Mouse (Mus musculus) layer of hippocampus, adult 11-12 months (tissue): ENCODE measurements at regions not wholly inside any gene's neighbourhood (a gene's known extent, or its start where the extent isn't known, plus 50 kb on each side); places are given as distances from the start of the nearest gene placed in this dataset.

Source experiments
- DNase-seq: peaks from one replicate; pipeline ENCODE4 v3.0.0; 2022; ENCODE audit warnings: low spot score

DNA sequence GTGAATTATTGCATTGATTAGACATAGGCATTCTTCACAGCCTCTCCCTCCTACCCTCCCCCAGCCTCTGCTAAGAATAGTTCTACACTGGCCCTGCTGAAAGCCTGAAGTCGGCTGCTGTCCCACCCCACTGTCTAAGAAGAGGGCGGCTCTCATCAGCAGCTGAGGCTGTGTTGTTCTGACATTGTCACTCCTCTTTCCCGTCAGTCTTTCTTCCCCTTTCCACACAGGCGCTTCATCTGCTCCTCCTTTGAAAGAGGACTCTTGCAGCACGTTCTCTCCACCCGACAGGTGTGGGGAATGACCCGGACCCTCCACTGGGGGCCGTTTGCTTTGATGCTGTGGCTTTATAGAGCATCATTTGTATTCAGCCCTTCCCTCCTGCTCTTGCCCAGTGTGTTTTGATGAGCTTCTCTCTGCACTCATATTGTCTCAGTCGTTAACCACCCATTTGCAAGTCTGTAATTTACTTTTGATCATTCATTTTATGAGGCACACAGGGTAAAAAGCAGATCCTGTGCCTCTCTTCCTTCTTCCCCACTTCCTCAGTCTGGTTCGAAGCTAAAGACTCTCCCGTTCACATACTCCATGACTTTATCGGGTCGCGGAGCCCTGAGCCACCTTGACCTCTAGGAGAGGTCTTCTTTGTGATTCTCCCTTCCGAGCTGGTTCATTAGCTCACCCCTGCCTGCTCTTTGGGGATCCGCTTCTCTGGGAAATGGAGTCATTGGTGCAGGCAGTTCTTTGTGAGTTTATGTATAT is 142.2 kb upstream of the Snx19 start:
- no peak for DNase-seq

DNA sequence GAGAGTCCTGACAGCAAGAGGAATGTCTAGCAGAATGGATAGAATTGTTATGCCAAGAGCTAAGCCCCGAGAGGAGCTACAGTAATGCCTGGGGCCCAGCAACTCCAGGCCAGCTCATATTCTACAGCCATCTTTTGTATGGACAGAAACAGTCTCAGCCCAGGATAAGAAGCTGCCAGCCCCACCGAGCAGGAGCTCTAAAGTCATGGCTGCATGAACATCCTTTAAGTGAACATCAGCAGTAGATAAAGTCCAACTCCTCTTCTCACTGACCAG is 141.6 kb upstream of the Snx19 start:
- DNase-seq = no peak

DNA sequence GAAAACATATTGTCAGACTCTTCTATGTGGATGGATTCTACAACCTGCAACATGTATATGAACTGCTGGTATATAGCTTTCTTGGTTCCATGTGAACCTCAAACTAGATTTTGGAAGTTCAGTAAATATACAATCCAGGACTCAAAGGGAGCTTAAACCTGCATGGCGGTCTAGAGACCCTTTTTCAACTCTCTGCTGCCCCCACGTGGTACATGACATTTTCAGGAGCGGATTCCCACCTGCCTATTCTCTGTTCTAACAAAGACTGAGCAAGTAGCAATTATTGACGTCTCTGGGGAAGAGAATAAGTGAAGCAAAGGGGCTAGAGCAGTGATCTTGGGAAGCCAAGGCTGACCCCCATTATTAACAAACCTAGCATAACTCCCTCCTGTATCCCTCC is 127.1 kb upstream of the Snx19 start:
- DNase-seq = peak; percentile 72

DNA sequence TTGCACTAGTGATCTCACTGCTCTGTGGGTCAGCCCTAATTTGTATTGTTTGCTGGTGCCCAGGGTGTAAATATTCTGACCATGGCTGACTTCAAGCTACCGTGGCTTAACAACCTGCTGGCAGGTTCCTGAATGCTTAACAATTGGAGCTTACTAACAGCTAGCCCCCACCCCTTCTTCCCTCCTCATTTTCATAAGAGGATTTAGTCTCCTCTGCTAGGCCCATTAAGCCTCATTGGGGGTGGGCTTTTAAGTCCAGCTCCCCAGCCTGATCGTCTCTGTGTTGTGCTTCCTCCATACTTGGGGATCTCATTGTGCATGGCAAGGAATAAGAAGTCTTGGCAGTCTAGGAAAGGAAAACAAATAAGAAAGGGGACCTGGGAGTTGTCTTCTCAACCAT is 118.6 kb upstream of the Snx19 start:
- DNase-seq = no peak

DNA sequence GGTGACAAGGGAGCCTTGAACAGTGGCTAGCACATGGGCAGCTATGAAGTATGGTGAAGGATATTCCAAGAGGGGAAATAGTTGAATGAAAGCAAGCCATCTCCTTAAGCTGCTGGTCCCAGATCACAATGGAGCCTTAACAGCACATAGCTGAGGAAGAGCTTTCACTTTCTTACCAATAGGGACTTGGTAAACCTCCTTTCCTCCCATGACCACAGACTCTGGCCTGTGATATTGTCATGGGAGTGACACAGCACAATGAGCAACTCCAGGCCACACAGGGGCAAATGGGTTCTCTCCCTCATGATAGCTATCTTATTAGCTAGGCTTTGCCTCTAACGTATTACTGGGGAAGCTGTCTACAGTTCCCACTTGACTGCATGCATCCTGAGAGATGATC is 113.5 kb upstream of the Snx19 start:
- DNase-seq = no peak

DNA sequence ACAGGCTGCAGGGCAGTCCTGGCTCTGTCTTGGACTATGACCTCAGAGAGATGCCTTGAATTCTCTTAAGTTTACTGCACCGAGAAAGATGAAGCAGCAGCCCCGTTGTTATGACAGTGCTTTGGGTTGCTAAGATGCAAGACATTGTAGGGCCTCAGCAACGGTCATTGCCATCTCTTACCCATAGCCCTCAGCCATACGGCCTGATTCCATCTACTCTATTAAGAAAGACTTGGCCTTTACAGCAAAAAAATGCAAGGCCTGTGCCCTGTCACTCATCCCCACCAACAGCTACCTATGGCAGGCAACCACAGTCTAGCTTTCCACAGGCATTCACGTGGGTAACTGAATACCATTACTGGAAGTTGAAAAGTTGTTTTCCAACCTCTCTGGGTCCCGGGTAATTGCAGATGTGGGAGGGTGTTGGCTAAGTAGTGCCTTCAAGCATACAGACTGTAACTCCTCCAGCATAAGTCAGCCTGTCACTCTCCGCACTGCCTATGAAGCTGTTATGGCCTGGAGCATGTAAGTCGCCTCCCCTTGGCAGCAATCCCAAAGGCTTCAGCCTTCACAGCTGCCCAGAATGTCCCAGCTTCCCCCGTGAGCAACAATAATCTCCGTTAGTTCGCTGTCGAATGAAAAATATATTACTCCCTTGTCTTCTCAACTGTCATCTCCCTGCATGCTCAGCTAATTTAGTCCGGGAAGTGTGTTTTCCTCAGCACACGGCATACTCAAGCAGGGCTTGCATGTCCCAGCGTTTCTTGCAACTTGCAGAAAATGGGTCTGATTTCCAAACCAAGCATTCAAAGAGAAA is 112.3 kb upstream of the Snx19 start:
- DNase-seq = peak; percentile 5

DNA sequence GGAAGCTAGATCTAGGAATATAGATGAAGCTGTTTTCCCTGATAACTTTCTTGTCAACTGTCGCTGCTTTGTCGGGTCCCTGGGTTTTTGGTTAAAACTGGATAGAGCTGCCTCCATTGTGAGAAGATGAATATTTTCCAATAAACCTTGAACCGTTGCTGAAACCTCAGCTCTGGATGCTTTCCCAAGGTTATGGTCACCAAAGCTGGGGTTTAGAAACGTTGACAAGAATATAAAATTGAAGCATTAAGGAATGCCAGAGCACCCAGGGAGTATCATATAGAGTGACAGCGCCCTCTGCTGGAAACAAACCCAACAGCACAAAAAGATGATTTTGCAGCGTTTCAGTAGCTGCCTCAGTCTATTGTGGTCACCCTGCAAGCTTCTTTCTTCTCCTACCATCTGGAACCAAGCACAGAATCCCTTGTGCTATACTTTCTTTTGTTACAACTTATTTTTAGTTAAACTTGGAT is 111.7 kb upstream of the Snx19 start:
- peak; percentile 60 for DNase-seq

DNA sequence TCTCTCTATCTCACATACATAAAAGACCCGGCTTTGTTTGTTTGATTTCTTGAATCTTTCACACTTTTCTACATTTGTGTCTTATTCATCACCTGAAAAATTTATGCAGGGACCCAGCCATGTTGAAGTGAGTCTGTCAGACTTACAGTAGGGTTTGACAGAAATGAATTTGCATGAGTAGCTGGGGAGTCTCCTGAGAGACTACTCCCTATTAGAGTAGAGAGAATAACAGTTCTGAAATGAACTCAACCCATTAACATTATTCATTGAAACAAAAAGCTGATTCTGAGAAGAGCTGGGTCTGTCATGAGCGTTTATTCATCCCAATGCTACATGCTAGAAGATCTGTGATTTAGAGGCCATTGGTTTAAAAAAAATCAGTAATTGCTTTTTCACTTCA is 82.0 kb upstream of the Snx19 start:
- no peak for DNase-seq

DNA sequence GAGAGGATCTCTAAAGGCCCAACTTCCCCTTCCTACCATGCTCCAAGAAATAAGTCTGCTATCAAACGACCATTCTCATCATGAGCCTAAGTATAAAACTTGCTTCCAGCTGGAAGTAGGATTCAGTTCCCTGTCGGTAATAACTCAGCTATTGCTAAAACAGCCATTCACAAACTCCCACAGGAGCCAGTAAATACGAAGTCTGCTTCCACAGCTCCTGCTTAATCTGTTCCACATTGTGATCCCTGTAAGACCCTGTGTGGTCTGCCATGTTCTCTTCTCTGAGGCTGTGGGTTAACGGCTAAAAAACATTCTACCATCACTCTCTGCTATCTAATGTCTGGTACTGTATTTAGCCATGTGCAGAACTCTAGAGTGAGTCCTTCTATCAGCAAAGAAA is 72.9 kb upstream of the Snx19 start:
- DNase-seq = no peak

DNA sequence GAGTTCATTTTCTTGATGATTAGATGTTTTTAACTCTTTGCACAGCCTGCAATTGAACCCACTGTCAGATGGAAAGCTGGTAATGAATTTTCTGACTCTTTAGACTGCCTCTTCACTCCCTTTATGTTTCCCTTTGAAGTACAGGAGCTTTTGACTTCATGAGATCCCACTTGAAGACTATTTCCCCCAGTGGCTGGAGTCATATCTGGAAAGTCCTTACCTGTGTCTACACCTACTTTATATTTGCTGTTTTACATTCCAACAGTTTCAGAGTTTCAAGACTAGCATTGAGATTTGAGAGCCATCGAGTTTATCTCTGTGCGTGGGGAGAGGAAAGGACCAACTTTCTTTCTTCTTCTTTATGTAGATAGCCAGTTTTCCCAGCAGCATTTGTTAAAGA is 71.3 kb upstream of the Snx19 start:
- DNase-seq = no peak

DNA sequence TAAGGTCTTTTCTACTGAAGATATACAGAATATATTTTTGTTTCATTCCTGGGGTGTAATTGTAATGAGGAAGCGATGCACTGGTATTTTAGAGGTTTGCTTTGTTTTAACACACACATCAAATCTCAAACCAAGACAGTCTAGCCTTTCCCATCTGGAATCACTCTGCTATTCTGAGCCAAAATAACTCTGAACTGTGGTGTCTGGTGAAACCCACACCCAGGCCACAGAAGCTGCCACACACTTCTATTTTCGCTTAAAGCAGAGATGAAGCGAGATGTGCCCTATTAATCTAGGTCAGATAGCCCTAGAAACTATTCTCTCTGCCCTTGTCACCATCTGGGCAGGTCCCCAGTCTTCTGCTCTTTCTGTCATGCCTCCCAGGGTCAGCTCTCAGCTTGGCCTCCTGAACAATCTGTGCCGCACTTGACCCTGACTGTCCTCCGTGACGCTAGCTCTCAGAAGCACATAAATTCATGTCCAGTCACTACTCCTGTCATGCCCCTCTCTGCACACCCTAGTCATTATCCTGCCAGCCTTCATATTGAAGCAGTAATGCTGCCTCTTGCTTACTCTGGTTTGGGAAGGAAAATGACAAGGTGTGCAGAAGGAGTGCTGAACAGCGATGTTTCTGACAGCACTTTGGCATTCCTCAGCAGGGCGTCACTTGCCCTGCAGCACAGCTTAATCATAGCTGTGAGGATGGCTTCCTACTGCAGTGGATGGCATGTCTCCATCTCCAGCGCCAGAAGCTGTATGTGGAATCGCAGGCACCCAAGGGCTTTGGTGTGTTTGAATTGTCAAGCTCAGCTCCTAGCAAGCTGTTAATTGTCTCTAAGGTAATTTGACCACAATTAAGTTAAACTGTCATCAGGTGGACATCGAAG is 57.1 kb upstream of the Snx19 start:
- no peak for DNase-seq

DNA sequence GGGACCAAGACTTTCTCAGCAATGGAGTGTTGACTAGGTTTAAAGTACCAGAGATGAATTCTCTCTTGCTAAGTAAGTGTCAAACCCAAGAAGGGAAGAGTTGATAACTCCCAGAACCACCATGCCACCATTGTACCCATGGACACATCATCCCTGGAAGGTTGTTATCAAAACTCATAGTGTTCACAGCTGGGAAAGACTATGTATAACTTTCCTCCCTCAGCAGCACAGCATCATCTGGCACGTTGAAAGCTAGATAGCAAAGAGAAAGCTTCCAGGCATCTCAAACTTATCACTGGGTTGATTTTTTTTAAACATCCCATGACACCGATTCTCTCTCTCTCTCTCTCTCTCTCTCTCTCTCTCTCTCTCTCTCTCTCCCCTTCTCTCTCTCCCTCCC is 56.1 kb upstream of the Snx19 start:
- no peak for DNase-seq

DNA sequence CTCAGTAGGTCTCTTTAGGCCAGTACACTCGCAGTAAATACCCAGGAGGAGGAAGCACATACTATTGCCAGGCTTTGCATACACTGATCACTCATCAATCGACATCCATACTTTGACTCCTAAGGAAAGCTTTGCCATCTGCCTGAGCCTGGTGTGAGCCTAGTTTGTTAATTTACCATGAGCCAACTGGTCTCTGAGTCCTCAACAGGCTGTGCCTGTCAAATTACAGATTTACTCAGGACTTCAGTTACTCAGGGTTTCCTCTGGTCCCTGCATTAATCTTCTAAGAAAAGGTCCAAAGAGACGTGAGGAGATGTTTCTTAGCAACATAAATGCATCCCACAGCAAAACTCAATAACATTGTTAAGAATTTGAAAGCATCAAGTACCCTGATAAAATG is 50.0 kb upstream of the Snx19 start:
- no peak for DNase-seq
